Mouse (Mus musculus) ES-E14 (cell line): ENCODE results near the gene Rec114. TPM values are rescaled to one million over a fixed set of nuclear protein-coding genes. Genes with fewer than 3 reads are reported as not detected.

Source experiments
- DNase-seq: peaks from one replicate; pipeline ENCODE4 v3.0.0-alpha.2; 2013; ENCODE audit warnings: low read depth, low spot score
- H3K27ac ChIP-seq: 2 replicates; pipeline ENCODE4 v1.5.1; 2012; ENCODE audit warnings: low read depth, mild to moderate bottlenecking, low read length, moderate library complexity, mixed read lengths; ENCODE audit not compliant: poor library complexity, insufficient read depth, severe bottlenecking
- H3K36me3 ChIP-seq: 2 replicates; pipeline ENCODE4 v1.6.1; 2012; ENCODE audit warnings: mild to moderate bottlenecking, low read length, moderate library complexity, mixed read lengths; ENCODE audit not compliant: control insufficient read depth, poor library complexity, insufficient read depth, severe bottlenecking
- H3K4me1 ChIP-seq, 2 experiments: fragments of 150-350 bp in 1 of 2; sonication (generic) in 1 of 2; 2 replicates each; pipeline ENCODE4 v1.6.1; 2012; ENCODE audit warnings: low read length in 2 of 2, mild to moderate bottlenecking in 1 of 2, mixed read lengths in 1 of 2; ENCODE audit not compliant: control insufficient read depth in 2 of 2, insufficient read depth in 2 of 2, poor library complexity in 1 of 2
- H3K4me3 ChIP-seq, 2 experiments: fragments of 150-350 bp in 1 of 2; sonication (generic) in 1 of 2; 2 replicates each; pipeline ENCODE4 v1.5.1; 2012; ENCODE audit warnings: low read length in 2 of 2, low read depth in 1 of 2, mild to moderate bottlenecking in 1 of 2, mixed read lengths in 1 of 2; ENCODE audit not compliant: insufficient read depth in 1 of 2, poor library complexity in 1 of 2, severe bottlenecking in 1 of 2
- H3K9ac ChIP-seq: 2 replicates; pipeline ENCODE4 v1.6.1; 2012; ENCODE audit warnings: low read depth, mild to moderate bottlenecking, low read length, mixed read lengths; ENCODE audit not compliant: poor library complexity, insufficient read depth, severe bottlenecking
- H3K9me3 ChIP-seq: fragments of 150-350 bp; sonication (generic); 2 replicates; pipeline ENCODE4 v1.6.1; 2012; ENCODE audit warnings: low read depth, mild to moderate bottlenecking, low read length; ENCODE audit not compliant: control insufficient read depth, insufficient read depth
- CHD2 ChIP-seq: IDR thresholded peaks from 2 replicates; pipeline ENCODE4 v1.6.1; 2014; ENCODE audit warnings: mild to moderate bottlenecking, low read depth, low read length, inconsistent platforms
- HCFC1 ChIP-seq: IDR thresholded peaks from 2 replicates; pipeline ENCODE4 v1.6.1; 2012; ENCODE audit warnings: low read length, inconsistent platforms, borderline replicate concordance; ENCODE audit not compliant: insufficient read depth
- MAFK ChIP-seq: IDR thresholded peaks from 2 replicates; pipeline ENCODE4 v1.6.1; 2014; ENCODE audit warnings: mild to moderate bottlenecking, low read depth, low read length, inconsistent platforms; ENCODE audit not compliant: insufficient read depth
- ZC3H11A ChIP-seq: IDR thresholded peaks from 2 replicates; pipeline ENCODE4 v1.6.1; 2012; ENCODE audit warnings: low read depth, mild to moderate bottlenecking, inconsistent platforms, low read length, borderline replicate concordance
- ZNF384 ChIP-seq: IDR thresholded peaks from 2 replicates; pipeline ENCODE4 v1.6.1; 2012; ENCODE audit warnings: low read depth, low read length, inconsistent platforms
- in situ Hi-C, 2 experiments: fragments of 600-800 bp; cut with MboI; formaldehyde crosslinking; loops; one replicate each; pipeline ENCODE4 v1.15.1; 2025; ENCODE audit warnings: low sequenced_read_pairs in 2 of 2, inconsistent platforms in 1 of 2; ENCODE audit not compliant: unreplicated experiment in 2 of 2
- total RNA-seq: library from RNA; depleted of rRNA; stranded (reverse); fragments of 300-350 nt; gene quantifications from 2 replicates; pipeline ENCODE4 v1.2.3, GENCODE M21; 2012; rRNA removed

The Rec114 gene
- total RNA-seq, 1 experiment = 16.7 TPM

DNA sequence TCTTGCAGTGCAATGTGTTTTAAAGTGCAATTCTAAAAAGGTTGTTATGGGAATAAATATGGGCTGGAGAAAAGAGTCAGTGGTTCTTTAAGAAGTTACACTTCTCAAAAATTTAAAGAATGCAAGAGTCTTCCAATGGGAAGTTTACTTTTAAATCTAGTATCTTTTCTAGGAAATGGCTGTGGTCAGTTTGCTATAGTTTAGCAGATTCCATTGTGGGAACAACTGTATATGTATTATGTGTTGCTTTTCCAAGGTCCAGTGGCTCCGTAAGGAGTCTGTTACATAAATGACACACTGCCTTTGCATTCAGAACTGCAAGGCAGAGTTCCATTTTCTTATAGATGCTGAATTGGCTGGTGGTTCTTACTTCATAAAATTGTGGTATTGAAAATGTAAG is 120.8 kb downstream of the Rec114 start:
- H3K4me3 ChIP-seq = no peak overlapping the region
- no peaks in the 10 kb centered on the region; the same call in 1 of the 2 replicates for H3K36me3 ChIP-seq
- H3K4me1 ChIP-seq = peaks cover 0 to 3% of the 10 kb centered on the region in 2 experiments; a peak in 1 of 4 replicates
- H3K9me3 ChIP-seq = no peaks in the 10 kb centered on the region
- no peak for DNase-seq
- in situ Hi-C loops = no loop called here
- no peak overlapping the region for H3K27ac ChIP-seq
- no peak overlapping the region for H3K9ac ChIP-seq
- no peak for TF ChIP-seq HCFC1
- no peak for TF ChIP-seq CHD2
- TF ChIP-seq MAFK = no peak
- no peak for TF ChIP-seq ZC3H11A
- no peak for TF ChIP-seq ZNF384

DNA sequence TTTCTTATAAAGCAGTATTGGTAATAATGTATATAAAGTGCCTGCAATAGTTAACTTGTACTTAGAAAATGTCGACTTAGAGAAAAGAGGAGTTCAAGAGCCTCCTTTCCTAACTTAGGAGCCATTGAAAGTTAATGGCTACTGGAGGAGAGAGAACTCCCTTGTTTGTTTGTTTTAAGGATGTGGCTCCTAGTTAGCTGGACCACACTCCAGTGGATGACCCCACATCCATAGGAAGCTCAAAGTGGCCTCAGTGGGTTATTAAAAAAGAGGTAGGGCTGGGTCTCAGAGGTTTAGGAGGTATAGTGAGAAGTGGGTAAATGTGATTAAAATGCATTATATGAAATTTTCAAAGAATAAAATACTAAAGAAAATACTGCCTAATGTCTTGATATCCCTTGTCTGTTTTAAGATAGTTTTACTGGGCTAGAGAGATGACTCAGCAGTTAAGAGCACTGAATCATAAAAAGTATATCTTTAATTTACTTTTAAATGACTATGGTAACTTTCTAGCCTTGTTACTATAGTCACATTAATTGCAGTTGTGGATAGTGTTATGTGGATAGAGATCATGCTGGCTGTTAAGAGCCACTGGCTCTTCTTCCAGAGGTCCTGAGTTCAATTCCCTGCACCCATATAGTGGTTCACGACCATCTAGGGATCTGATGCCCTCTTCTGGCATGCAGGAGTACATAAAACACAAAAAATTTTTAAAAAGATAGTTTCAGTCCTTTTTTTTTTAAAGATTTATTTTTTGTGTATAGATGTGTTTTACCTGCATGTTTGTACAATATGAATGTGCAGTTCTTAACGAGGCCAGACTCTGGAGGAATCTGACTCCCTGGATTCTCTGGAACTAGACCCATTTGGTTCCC is 128.5 kb downstream of the Rec114 start:
- no peak overlapping the region for H3K4me3 ChIP-seq
- no peak for DNase-seq
- H3K4me1 ChIP-seq = peaks cover 0 to 3% of the 10 kb centered on the region in 2 experiments; a peak in 1 of 4 replicates
- H3K9me3 ChIP-seq = no peaks in the 10 kb centered on the region
- no peak overlapping the region for H3K9ac ChIP-seq
- no peak overlapping the region for H3K27ac ChIP-seq
- TF ChIP-seq CHD2 (no peak), ZNF384 (no peak), HCFC1 (no peak), MAFK (no peak), ZC3H11A (no peak)
- no peaks in the 10 kb centered on the region for H3K36me3 ChIP-seq
- in situ Hi-C loops = no loop called here

DNA sequence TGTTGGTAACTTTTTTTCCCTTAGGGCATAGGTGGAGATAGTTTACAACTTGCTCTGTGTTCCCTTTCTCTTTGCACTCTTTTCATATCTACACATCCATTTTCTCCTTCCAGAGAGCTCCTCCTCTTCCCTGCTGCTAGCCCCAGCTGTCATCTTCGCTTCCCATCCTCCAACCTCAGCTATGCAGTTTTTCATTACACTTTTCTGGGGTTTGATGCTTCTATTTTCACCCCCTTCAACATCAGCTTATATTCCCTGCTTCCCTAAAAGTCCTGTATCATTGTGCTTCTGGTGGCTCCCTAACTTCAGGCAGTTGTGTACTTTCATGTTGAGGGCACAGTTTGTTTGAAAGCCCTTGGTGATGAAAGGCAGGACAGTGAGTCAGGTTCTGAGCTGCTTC is 130.0 kb downstream of the Rec114 start:
- TF ChIP-seq ZC3H11A (no peak), MAFK (no peak), CHD2 (no peak), HCFC1 (no peak), ZNF384 (no peak)
- H3K4me3 ChIP-seq = no peak overlapping the region
- in situ Hi-C loops = no loop called here
- H3K9me3 ChIP-seq = no peaks in the 10 kb centered on the region
- no peak overlapping the region for H3K9ac ChIP-seq
- no peaks in the 10 kb centered on the region for H3K36me3 ChIP-seq
- no peak for DNase-seq
- no peak overlapping the region for H3K27ac ChIP-seq
- peaks cover 0 to 3% of the 10 kb centered on the region in 2 experiments; a peak in 1 of 4 replicates for H3K4me1 ChIP-seq

Other genes starting within 250 kb of the Rec114 start
- gene Cd276, start 188.5 kb downstream of the Rec114 start, total RNA-seq = 23.4 and 41.8 TPM in 2 replicates
- gene Nptn, start 161.7 kb downstream of the Rec114 start, total RNA-seq = 131 and 165 TPM in 2 replicates
- gene Hcn4, start 79.4 kb upstream of the Rec114 start, total RNA-seq = 0.21 and 0.22 TPM in 2 replicates